Mouse (Mus musculus) left cerebral cortex, adult 6 months (tissue): ENCODE results near the gene Olfr549. TPM values are rescaled to one million over a fixed set of nuclear protein-coding genes. Genes with fewer than 3 reads are reported as not detected.

ENCODE experiments used
- long read RNA-seq, 2 experiments: library from polyadenylated mRNA; unstranded; transcript quantifications; one replicate each; pipeline ENCODE4 v2.0.0; 2019 to 2020
- polyA plus RNA-seq: library from polyadenylated mRNA; unstranded; fragments of <200 nt; fragmentation: Nextera tagmentation; gene quantifications from 2 replicates; pipeline ENCODE4 v1.2.3, GENCODE M21; 2021

Gene Olfr549
- polyA plus RNA-seq: not detected in 2 replicates
- long read RNA-seq, experiment 1: 0 reads
- long read RNA-seq, experiment 2: 0 reads

DNA sequence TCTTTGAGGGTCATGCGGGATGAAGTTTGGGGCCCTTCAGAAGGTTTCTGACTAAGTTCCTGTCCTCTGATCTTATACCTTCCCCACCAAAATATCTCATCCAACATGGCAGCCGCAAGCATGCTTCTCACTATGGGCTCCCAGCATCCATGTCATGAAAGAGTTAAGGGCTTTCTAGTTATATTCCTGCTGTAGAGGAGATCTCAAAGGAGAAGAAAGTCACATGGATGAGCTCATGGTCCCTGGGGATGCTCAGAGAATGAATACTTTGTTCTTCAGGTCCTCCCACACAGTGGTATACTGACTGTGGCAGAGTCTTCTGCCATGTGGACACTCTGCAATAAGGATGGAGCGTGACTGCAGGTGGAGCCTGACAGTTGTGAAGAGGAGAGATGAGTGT lies at the start of gene Olfr549:
TSS of gene Olfr549 (plus strand) at position 301 of the 400 bp plus-strand sequence.

DNA sequence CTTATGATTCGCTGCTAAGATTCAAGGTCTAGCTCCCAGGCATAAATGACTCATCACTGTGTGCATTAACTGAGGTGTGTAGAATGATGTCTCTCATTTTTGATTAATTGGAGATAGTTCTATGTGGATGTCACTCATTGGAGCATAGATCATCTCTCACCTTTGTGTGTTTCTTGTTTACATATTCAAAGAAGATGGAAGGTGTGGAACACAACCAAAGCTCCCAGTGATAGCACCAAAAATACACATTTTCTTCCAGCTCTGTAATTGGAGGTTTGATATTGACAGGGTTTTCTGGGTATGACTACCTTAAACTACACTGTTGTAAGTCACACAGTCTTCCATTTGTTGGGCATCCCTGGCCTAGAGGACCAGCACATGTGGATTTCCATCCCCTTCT lies 15.2 kb upstream of the Olfr549 start, which contains the start of gene Olfr547:
TSS of gene Olfr547 (plus strand) at position 301 of the 400 bp plus-strand sequence.

DNA sequence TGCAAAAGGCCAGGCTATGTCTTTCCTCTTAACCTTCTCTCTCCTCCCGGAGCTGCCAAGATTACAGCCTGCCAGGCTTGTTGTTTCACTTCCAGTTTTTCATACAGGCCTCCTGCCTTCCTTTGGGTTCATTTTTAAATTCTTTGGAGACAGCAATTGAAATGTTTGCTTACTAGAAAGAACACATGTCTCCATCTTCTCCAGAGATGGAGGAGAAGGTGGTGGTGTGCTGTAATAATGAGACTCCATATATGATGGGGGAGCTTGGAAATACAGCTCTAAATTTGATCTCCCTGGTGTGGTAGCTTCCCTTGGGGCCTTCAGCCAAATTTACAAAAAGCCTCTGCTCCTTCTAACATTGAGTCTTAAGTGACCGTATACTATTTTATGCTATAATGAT lies 9.1 kb upstream of the Olfr549 start, which contains the start of gene Olfr548-ps1:
TSS of gene Olfr548-ps1 (plus strand) at position 301 of the 400 bp plus-strand sequence.

DNA sequence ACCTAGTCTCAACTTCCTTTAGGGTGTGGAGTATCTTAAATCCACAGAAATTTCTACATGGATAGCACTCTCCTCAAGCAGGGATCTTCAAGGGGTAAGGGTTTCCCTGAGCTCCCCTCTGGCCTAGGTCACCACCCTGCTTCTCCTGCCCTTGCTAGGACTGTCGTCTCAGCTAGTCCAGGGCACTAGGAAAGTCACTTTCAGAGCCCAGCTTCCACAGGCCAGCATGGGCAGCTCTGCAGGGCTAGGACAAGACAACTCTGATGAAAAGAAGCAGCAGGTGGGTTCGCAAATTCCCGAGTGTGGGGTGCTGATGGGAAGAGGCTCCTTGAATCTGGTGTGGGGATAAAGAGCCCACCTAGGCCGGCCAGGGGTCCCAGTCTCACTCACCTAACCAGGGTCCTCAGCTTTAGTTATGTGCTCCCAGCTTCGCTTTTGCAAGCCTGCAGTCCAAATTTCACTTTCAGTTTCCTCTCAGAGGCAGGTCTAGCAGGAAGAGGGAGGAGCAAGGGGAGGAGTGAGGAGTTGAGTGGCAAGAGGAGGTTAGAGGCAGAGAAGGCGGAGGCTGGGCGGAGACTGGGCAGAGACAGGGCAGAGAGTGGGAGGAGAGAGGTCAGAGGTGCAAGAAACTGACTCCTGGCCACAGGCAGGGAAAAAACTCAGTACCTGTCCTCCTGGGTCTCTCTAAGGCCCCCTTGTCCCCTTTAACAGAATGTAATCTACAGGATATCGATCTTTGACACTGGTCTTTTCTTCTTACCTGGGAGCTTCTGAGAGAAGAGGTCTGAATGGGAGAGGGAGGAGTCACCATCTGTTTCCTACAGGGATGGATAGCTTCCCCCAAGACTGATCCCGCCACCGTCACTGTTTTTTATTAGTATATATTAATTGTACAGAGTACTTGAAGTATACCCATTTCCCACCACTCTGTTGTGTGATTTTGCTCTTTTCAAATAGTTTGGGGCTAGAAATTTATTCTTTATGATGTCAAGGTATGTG lies 15.6 kb downstream of the Olfr549 start, which contains the start of gene Trim21:
TSS of gene Trim21 (minus strand) at position 488 of the 999 bp plus-strand sequence.

DNA sequence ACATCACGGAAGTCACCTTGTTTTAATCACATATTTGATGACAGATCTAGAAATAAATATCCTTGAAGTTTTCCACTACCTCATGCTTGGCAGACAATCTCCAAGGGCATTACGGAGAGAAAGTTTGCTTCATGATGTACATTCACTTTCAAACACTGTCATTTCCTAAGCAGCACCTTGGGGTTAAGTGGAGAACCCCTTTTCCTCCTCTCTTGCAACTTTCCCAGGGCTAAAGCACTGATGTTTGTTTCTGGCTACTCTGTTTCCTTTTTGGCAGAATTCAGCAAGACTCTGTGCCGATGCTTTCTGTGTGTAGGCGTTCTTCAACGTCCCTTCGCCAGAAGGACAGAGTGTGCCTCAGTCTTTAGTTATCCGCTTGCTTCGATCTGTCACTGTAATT lies 21.5 kb downstream of the Olfr549 start, which contains the start of gene Olfr550:
TSS of gene Olfr550 (plus strand) at position 301 of the 400 bp plus-strand sequence.

DNA sequence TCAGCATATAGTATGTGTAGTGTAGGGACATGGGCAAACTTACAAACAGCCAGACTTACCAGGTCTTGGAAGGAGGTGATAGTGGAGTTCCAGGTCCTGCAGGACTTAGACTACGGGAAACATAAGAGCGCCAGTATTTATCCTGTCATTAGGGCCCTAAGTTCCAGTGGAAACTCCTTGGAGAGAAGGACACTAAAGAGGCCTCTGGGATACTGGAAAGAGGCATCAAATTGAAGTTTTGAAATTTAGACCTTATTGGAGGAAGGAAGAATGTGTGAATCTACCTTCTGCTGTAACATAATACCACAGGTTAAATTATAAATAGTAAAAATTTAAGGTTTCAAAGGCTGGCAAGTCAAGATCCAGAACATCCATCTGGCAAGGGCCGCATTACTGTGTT lies 42.1 kb downstream of the Olfr549 start, which contains the start of gene Olfr551:
TSS of gene Olfr551 (minus strand) at position 101 of the 400 bp plus-strand sequence.

DNA sequence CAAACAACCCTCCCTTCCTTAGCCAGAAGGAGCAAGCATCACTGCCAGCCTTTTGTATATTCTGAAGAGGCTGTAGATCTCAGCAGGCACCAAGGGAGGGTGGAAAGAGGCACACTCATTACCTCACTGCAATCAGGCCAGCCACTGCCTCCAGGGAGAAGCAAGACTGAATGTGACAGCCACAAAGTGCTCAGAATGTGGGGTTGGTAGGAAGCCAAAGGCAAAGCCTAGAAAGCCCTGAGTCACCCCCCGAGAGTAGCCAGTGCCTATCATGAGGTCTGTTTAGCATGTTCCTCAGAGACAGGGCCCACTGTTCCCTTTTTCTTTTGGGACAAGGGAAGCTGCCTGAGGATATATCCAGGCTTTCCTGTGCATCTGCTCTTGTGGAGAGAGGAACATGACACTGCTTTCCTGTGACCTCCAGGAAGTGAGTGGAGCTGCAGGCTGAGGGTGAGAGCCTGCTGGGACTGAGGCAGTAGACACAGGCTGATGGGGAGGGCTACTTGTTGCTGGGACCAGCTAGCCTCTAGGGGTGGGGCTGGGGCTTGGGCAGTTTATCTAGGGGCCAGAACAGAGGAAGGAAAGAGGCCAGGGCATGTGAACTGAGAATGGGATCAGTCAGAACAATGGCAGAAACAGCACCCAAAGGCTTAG lies 47.8 kb downstream of the Olfr549 start, which contains the start of gene Olfr552:
TSS of gene Olfr552 (plus strand) at position 393 of the 654 bp plus-strand sequence.

Other genes with a start within 250 kb of the Olfr549 start
- 7.2 and 7.6 TPM in 2 replicates for gene Rrm1, start 108.2 kb upstream of the Olfr549 start, polyA plus RNA-seq
- gene Olfr543, start 68.2 kb upstream of the Olfr549 start, polyA plus RNA-seq: not detected in 2 replicates
- gene Olfr544, start 61.6 kb upstream of the Olfr549 start, polyA plus RNA-seq: not detected in 2 replicates
- not detected in 2 replicates for gene Olfr545, start 50.3 kb upstream of the Olfr549 start, polyA plus RNA-seq
- not detected in 2 replicates for gene Olfr547, start 15.1 kb upstream of the Olfr549 start, polyA plus RNA-seq
- not detected in 2 replicates for gene Olfr548-ps1, start 9.0 kb upstream of the Olfr549 start, polyA plus RNA-seq
- 0.11 and 0.68 TPM in 2 replicates for gene Trim21, start 15.6 kb downstream of the Olfr549 start, polyA plus RNA-seq
- 0.20 TPM in 1 of 2 replicates, not detected in the other for gene Olfr550, start 21.6 kb downstream of the Olfr549 start, polyA plus RNA-seq
- gene Olfr551, start 42.0 kb downstream of the Olfr549 start, polyA plus RNA-seq: 0.01 TPM in 1 of 2 replicates, not detected in the other
- not detected in 2 replicates for gene Olfr552, start 47.9 kb downstream of the Olfr549 start, polyA plus RNA-seq
- not detected in 2 replicates for gene Olfr553, start 68.3 kb downstream of the Olfr549 start, polyA plus RNA-seq
- not detected in 2 replicates for gene Olfr554, start 88.6 kb downstream of the Olfr549 start, polyA plus RNA-seq
- not detected in 2 replicates for gene Olfr555, start 109.0 kb downstream of the Olfr549 start, polyA plus RNA-seq
- not detected in 2 replicates for gene Olfr556, start 115.0 kb downstream of the Olfr549 start, polyA plus RNA-seq
- gene Trim68, start 137.5 kb downstream of the Olfr549 start, polyA plus RNA-seq: 3.1 TPM in 2 replicates
- gene Olfr557, start 146.0 kb downstream of the Olfr549 start, polyA plus RNA-seq: not detected in 2 replicates
- gene Olfr558, start 152.3 kb downstream of the Olfr549 start, polyA plus RNA-seq: not detected in 2 replicates
- not detected in 2 replicates for gene Olfr33, start 169.2 kb downstream of the Olfr549 start, polyA plus RNA-seq
- not detected in 2 replicates for gene Olfr559, start 177.6 kb downstream of the Olfr549 start, polyA plus RNA-seq
- gene Olfr560, start 209.5 kb downstream of the Olfr549 start, polyA plus RNA-seq: not detected in 2 replicates
- gene Olfr78, start 209.6 kb downstream of the Olfr549 start, polyA plus RNA-seq: 0.33 and 0.41 TPM in 2 replicates
- not detected in 2 replicates for gene Olfr561, start 221.4 kb downstream of the Olfr549 start, polyA plus RNA-seq